Mouse (Mus musculus): ENCODE measurements around the gene Slfn14. TPM values are rescaled to one million over a fixed set of nuclear protein-coding genes. Genes with fewer than 3 reads are reported as not detected.
"Not testable (repeated sequence)": the region's sequence is repeated elsewhere in the genome, so short reads cannot be mapped to it uniquely, and the experiment has no call there.

Gene Slfn14
- polyA plus RNA-seq, 1 experiment from 2014 or later = 43.0 TPM

DNA sequence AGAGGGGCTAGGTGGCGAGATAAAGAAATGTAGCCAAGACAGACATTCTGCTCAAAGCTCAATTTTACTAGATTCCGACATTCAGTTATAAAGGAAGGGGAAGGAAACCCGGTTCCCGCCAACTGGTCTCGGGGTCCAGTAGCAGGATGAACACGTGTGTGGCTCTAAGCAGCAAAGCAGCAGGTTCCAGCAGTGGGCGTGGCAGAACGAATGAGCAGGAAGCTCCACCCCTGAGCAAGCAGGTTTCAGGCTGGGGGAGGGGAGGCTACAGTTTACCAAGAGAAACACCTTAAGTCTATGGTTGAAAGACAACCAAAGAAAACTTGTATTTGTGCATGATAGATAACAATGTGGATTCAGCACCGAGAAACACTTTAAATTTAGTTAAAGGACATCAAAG, 49.1 kb downstream of the Slfn14 start:
- not testable (repeated sequence) for H3K27ac ChIP-seq (ENCODE audit: low read length)
- 67% methylated on average over 9 of the region's 9 CpGs for WGBS (ENCODE audit: insufficient replicate concordance)

GRCm38 (mm10) chr11:83233621-83234020, 52.9 kb downstream of the Slfn14 start:
- 0 out of 2 replicates have a peak overlapping the region, but pooled peaks have one; percentile 7 for H3K4me2 ChIP-seq (ENCODE audit: low read depth, low read length)
- WGBS (ENCODE audit: insufficient replicate concordance) = 26% methylated on average over 5 of the region's 5 CpGs
- not testable (repeated sequence) for H3K4me3 ChIP-seq (ENCODE audit: low read depth, low read length); H3K36me3 ChIP-seq (ENCODE audit: control insufficient read depth, insufficient read depth); H3K9ac ChIP-seq (ENCODE audit: low read depth, low read length); H3K9me3 ChIP-seq (replicated peaks; ENCODE audit: control insufficient read depth, low read length); H3K27me3 ChIP-seq (ENCODE audit: control insufficient read depth, insufficient read depth, low read depth, low read length); H3K4me1 ChIP-seq (ENCODE audit: control insufficient read depth, low read depth, low read length)
- peak; percentile 73 for ATAC-seq (ENCODE audit: low read depth)
- peak overlapping the region; percentile 75 for H3K27ac ChIP-seq (ENCODE audit: low read length)

More for the DNA sequence above, 49.1 kb downstream of the Slfn14 start:
- H3K4me1 ChIP-seq (ENCODE audit: control insufficient read depth, low read depth, low read length); H3K27me3 ChIP-seq (ENCODE audit: control insufficient read depth, insufficient read depth, low read depth, low read length); H3K9ac ChIP-seq (ENCODE audit: low read depth, low read length); H3K36me3 ChIP-seq (ENCODE audit: control insufficient read depth, insufficient read depth); H3K9me3 ChIP-seq (replicated peaks; ENCODE audit: control insufficient read depth, low read length); H3K4me2 ChIP-seq (ENCODE audit: low read depth, low read length): not testable (repeated sequence)
- peak overlapping the region; percentile 20; the same call in 1 of the 2 replicates for H3K4me3 ChIP-seq (ENCODE audit: low read depth, low read length)
- ATAC-seq (ENCODE audit: low read depth) = peak; percentile 55

DNA sequence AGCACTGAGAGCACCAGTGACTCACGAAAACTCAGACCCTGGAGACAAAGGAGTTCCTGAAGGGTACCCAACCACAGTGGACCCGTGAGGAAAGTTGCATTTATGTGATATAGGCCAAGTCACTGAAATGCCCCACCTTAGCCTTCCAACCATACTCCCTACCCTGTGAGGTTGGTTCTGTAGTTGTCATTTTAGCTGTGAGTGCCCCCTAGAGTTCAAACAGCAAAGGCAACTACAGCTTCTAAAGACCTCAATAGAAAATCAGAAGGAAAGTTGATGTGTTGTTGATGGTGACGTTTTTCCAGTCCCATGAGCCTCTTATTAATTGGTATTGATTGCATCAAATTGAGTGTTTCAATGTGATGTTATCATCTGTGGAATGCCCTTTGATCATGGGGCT, 55.6 kb downstream of the Slfn14 start:
- no peak overlapping the region for H3K4me2 ChIP-seq (ENCODE audit: low read depth, low read length)
- WGBS (ENCODE audit: insufficient replicate concordance) = 40% methylated on average over 3 of the region's 3 CpGs
- peaks cover 9% of the 10 kb centered on the region for H3K4me1 ChIP-seq (ENCODE audit: control insufficient read depth, low read depth, low read length)
- no peak overlapping the region for H3K4me3 ChIP-seq (ENCODE audit: low read depth, low read length)
- H3K9ac ChIP-seq (ENCODE audit: low read depth, low read length) = no peak overlapping the region
- H3K27ac ChIP-seq (ENCODE audit: low read length) = peak overlapping the region; percentile 28; the same call in 1 of the 2 replicates
- ATAC-seq (ENCODE audit: low read depth) = peak; percentile 77
- no peaks in the 10 kb centered on the region for H3K27me3 ChIP-seq (ENCODE audit: control insufficient read depth, insufficient read depth, low read depth, low read length)
- peaks cover 14% of the 10 kb centered on the region for H3K36me3 ChIP-seq (ENCODE audit: control insufficient read depth, insufficient read depth)
- no peaks in the 10 kb centered on the region for H3K9me3 ChIP-seq (replicated peaks; ENCODE audit: control insufficient read depth, low read length)

GRCm38 (mm10) chr11:83227926-83228723, 58.4 kb downstream of the Slfn14 start:
- Histone ChIP-seq H3K27me3 (ENCODE audit: control insufficient read depth, insufficient read depth, low read depth, low read length) (no peaks in the 10 kb centered on the region), H3K4me1 (ENCODE audit: control insufficient read depth, low read depth, low read length) (peaks cover 9% of the 10 kb centered on the region), H3K4me2 (ENCODE audit: low read depth, low read length) (no peak overlapping the region), H3K4me3 (ENCODE audit: low read depth, low read length) (no peak overlapping the region), H3K27ac (ENCODE audit: low read length) (no peak overlapping the region), H3K9ac (ENCODE audit: low read depth, low read length) (no peak overlapping the region), H3K36me3 (ENCODE audit: control insufficient read depth, insufficient read depth) (peaks cover 19% of the 10 kb centered on the region), H3K9me3 (replicated peaks; ENCODE audit: control insufficient read depth, low read length) (no peaks in the 10 kb centered on the region)
- 83% methylated on average over 7 of the region's 7 CpGs for WGBS (ENCODE audit: insufficient replicate concordance)
- ATAC-seq (ENCODE audit: low read depth) = no peak

DNA sequence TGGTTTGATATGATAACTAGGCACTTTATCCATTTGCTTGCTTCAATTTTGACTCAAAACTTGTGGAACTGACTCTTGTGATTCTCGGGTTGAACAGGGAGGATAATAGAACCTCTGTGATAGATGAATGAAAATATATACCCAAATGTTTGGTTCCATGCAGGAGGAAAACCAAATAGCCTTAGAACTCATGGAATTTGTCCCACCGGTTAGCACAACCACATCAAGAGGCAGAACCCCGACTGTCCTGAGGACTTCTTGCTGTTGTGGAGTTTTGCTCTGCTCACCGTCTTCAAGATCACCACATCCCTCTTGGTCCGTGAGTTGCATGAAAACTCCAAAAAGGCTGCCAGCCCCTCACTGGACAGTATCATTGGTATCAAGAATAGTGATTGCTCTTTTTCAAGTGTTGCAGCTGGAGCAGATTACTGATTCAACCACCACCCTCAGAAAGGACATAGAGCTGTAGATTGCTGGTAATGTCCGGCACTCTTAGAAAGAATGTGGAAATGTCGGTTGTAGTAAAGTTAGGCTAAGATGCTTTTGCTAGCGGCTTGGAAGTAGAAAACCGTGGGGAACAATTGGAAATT, 61.1 kb downstream of the Slfn14 start:
- Histone ChIP-seq H3K4me3 (ENCODE audit: low read depth, low read length) (peak overlapping the region; percentile 74), H3K4me2 (ENCODE audit: low read depth, low read length) (peak overlapping the region; percentile 75), H3K4me1 (ENCODE audit: control insufficient read depth, low read depth, low read length) (peaks cover 9% of the 10 kb centered on the region)

More for the DNA sequence above, 61.1 kb downstream of the Slfn14 start:
- Histone ChIP-seq H3K9ac (ENCODE audit: low read depth, low read length) (peak overlapping the region; percentile 79), H3K36me3 (ENCODE audit: control insufficient read depth, insufficient read depth) (peaks cover 19% of the 10 kb centered on the region), H3K27me3 (ENCODE audit: control insufficient read depth, insufficient read depth, low read depth, low read length) (no peaks in the 10 kb centered on the region), H3K9me3 (replicated peaks; ENCODE audit: control insufficient read depth, low read length) (no peaks in the 10 kb centered on the region), H3K27ac (ENCODE audit: low read length) (peak overlapping the region; percentile 93)
- ATAC-seq (ENCODE audit: low read depth) = no peak
- WGBS (ENCODE audit: insufficient replicate concordance) = 66% methylated on average over 9 of the region's 9 CpGs

Other genes starting within 250 kb of the Slfn14 start
- gene Slfn2, start 221.6 kb downstream of the Slfn14 start, polyA plus RNA-seq (2015; fragmentation: Nextera tagmentation; extraction: Ambion mirVana) = 11.2 and 11.7 TPM in 2 replicates
- gene Slfn1, start 169.9 kb downstream of the Slfn14 start, polyA plus RNA-seq (2015; fragmentation: Nextera tagmentation; extraction: Ambion mirVana) = 1.1 and 1.2 TPM in 2 replicates
- 0.99 and 1.2 TPM in 2 replicates for gene Slfn4, start 111.5 kb downstream of the Slfn14 start, polyA plus RNA-seq (2015; fragmentation: Nextera tagmentation; extraction: Ambion mirVana)
- gene Slfn3, start 95.4 kb downstream of the Slfn14 start, polyA plus RNA-seq (2015; fragmentation: Nextera tagmentation; extraction: Ambion mirVana) = 2.0 and 2.5 TPM in 2 replicates
- gene Ap2b1, start 12.3 kb upstream of the Slfn14 start, polyA plus RNA-seq (2015; fragmentation: Nextera tagmentation; extraction: Ambion mirVana) = 19.2 and 21.7 TPM in 2 replicates
- 5.6 and 6.2 TPM in 2 replicates for gene Pex12, start 15.9 kb upstream of the Slfn14 start, polyA plus RNA-seq (2015; fragmentation: Nextera tagmentation; extraction: Ambion mirVana)
- gene Rasl10b, start 122.4 kb upstream of the Slfn14 start, polyA plus RNA-seq (2015; fragmentation: Nextera tagmentation; extraction: Ambion mirVana) = 0.02 and 0.07 TPM in 2 replicates
- gene Gas2l2, start 142.7 kb upstream of the Slfn14 start, polyA plus RNA-seq (2015; fragmentation: Nextera tagmentation; extraction: Ambion mirVana) = not detected in 2 replicates
- 1.7 and 2.4 TPM in 2 replicates for gene 1700020L24Rik, start 151.0 kb upstream of the Slfn14 start, polyA plus RNA-seq (2015; fragmentation: Nextera tagmentation; extraction: Ambion mirVana)
- gene Mmp28, start 176.3 kb upstream of the Slfn14 start, polyA plus RNA-seq (2015; fragmentation: Nextera tagmentation; extraction: Ambion mirVana) = 0.37 and 0.42 TPM in 2 replicates
- gene Taf15, start 186.4 kb upstream of the Slfn14 start, polyA plus RNA-seq (2015; fragmentation: Nextera tagmentation; extraction: Ambion mirVana) = 4.1 and 4.2 TPM in 2 replicates
- gene Heatr9, start 235.4 kb upstream of the Slfn14 start, polyA plus RNA-seq (2015; fragmentation: Nextera tagmentation; extraction: Ambion mirVana) = not detected in 2 replicates
- 1.2 and 1.7 TPM in 2 replicates for gene Ccl5, start 243.8 kb upstream of the Slfn14 start, polyA plus RNA-seq (2015; fragmentation: Nextera tagmentation; extraction: Ambion mirVana)

All from liver, embryonic 16.5 days (tissue).